Mouse (Mus musculus) stomach, postnatal 0 days (tissue): ENCODE data around the gene Olfr412. TPM values are rescaled to one million over a fixed set of nuclear protein-coding genes. Genes with fewer than 3 reads are reported as not detected.
A peak's percentile ranks its signal among the peaks of the same experiment; 100 is the strongest.

Experiments
- ATAC-seq: fragments of 200-750 bp; cut with Nextera tagmentation; 2 replicates; pipeline ENCODE4 v1.8.0; 2017; ENCODE audit not compliant: low FRiP score, low TSS enrichment
- DNase-seq: peaks from one replicate; pipeline ENCODE4 v3.0.0-alpha.2; 2016; ENCODE audit warnings: low spot score
- H3K27ac ChIP-seq: fragments of 300-500 bp; sonication (generic); replicated peaks from 2 replicates; pipeline ENCODE4 v1.5.1; 2014; ENCODE audit warnings: mild to moderate bottlenecking, control low read depth
- H3K27me3 ChIP-seq: fragments of 300-500 bp; sonication (generic); 2 replicates; pipeline ENCODE4 v1.6.1; 2014; ENCODE audit warnings: low read length; ENCODE audit not compliant: control insufficient read depth, insufficient read depth
- H3K36me3 ChIP-seq: fragments of 300-500 bp; sonication (generic); 2 replicates; pipeline ENCODE4 v1.6.1; 2014; ENCODE audit warnings: low read length, mixed read lengths; ENCODE audit not compliant: control insufficient read depth, insufficient read depth
- H3K4me1 ChIP-seq: fragments of 300-500 bp; sonication (generic); replicated peaks from 2 replicates; pipeline ENCODE4 v1.6.1; 2014; ENCODE audit warnings: antibody characterized with exemption; ENCODE audit not compliant: control insufficient read depth, insufficient read depth
- H3K4me2 ChIP-seq: fragments of 300-500 bp; sonication (generic); replicated peaks from 2 replicates; pipeline ENCODE4 v1.6.1; 2014; ENCODE audit warnings: low read depth, mild to moderate bottlenecking, control low read depth, moderate library complexity
- H3K4me3 ChIP-seq: fragments of 300-500 bp; sonication (generic); 2 replicates; pipeline ENCODE4 v1.5.1; 2014; ENCODE audit warnings: low read depth, low read length, control low read depth
- H3K9ac ChIP-seq: fragments of 300-500 bp; sonication (generic); 2 replicates; pipeline ENCODE4 v1.6.1; 2014; ENCODE audit warnings: mild to moderate bottlenecking, low read length, control low read depth, mixed read lengths
- H3K9me3 ChIP-seq: fragments of 300-500 bp; sonication (generic); 2 replicates; pipeline ENCODE4 v1.6.1; 2016; ENCODE audit warnings: low read length; ENCODE audit not compliant: control insufficient read depth
- CTCF ChIP-seq: IDR thresholded peaks from 2 replicates; pipeline ENCODE4 v1.5.1; 2016; ENCODE audit warnings: antibody characterized with exemption, low read depth, mild to moderate bottlenecking, moderate library complexity
- EP300 ChIP-seq: optimal IDR thresholded peaks from 2 replicates; pipeline ENCODE3; 2016; ENCODE audit warnings: antibody characterized with exemption
- WGBS: fragments of 180-500 bp; shearing (Covaris S2); extraction: QIAGEN DNeasy Blood & Tissue Kit; methylation state at CpG from one replicate; pipeline ENCODE4 v1.1.7; 2014; 5-methylcytosine and 5-hydroxymethylcytosine counted together
- polyA plus RNA-seq: library from polyadenylated mRNA; unstranded; fragments of >200 nt; fragmentation: Nextera tagmentation; extraction: Ambion mirVana; gene quantifications from 2 replicates; pipeline ENCODE4 v1.2.1, GENCODE M21; 2015

The Olfr412 gene
- polyA plus RNA-seq: not detected in 2 replicates

DNA sequence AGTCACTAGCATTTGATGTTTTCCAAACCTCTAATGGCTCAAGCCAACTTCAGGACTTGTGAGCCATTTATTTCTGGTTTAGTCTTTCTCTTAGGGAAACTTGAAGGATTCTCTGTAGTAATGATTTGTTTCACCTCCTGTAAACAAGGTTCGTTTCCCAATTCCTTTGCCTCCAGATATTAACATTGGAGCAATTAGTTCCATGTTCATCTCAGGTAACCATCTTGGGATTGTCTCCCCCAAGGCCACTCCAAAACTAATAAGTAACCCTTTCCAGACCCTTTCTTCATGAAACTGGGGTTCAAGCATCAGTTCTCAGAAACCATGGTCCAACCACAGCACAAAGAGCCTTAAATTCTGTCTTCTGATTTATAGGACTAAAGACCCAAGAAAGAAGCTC, at the start of gene Olfr412:
Olfr412 (plus strand) TSS at position 301 of the 400 bp plus-strand sequence.
- Histone ChIP-seq H3K27ac (no peak within 1 kb of the TSS), H3K4me2 (no peak within 1 kb of the TSS), H3K4me1 (no peaks in the 10 kb centered on the region), H3K36me3 (no peaks in the 10 kb centered on the region), H3K4me3 (no peak within 1 kb of the TSS), H3K9ac (no peak within 1 kb of the TSS), H3K9me3 (no peaks in the 10 kb centered on the region), H3K27me3 (no peaks in the 10 kb centered on the region)
- ATAC-seq (no peak), DNase-seq (no peak)
- WGBS: 69% methylated on average over 1 of the region's 1 CpGs
- TF ChIP-seq EP300: no peak
- TF ChIP-seq CTCF: no peak

DNA sequence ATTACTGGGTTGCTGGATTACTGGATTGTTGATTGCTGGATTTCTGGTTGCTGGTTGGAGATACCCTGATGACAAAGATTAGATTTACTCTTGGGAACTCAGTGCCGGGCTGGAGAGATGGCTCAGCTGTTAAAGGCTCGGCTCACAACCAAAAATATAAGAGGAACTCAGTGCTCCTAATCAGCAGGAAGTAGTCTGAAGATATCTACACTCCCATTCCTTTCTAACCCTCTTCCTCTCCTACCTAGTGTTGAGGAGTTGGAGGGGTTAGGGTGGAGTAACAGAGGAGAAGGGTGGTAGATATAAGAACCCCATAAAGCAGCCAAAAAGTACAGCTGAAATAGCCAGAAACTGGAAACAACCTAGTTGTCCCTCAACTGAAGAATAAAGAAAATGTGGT, 35.8 kb upstream of the Olfr412 start:
- Histone ChIP-seq H3K4me1 (no peaks in the 10 kb centered on the region), H3K36me3 (no peaks in the 10 kb centered on the region), H3K27me3 (no peaks in the 10 kb centered on the region), H3K27ac (no peak overlapping the region), H3K4me2 (no peak overlapping the region), H3K4me3 (no peak overlapping the region), H3K9ac (no peak overlapping the region), H3K9me3 (no peaks in the 10 kb centered on the region)
- DNase-seq (no peak), ATAC-seq (no peak)
- 70% methylated on average over 2 of the region's 2 CpGs for WGBS
- TF ChIP-seq CTCF: no peak
- no peak for TF ChIP-seq EP300

DNA sequence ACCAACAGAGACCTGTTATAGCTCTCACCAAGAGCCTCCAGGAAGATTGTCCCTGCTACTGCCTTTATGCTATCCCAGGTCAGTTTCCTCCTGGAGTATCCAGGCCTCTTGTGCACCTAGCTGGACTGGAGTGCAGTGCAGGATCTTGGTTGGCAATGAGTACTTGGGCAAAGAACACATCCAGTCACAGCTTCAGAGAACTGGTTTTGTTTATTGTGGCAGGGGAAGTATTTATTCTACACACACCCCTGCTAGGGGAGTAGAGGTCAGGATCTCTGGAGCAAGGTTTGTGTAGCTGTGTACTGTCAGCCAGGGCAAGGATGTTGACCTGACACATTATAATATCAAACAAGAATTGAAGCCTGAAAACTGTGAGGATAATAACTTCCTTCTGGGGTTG, 33.1 kb upstream of the Olfr412 start:
- no peaks in the 10 kb centered on the region for H3K9me3 ChIP-seq
- TF ChIP-seq CTCF (no peak), EP300 (no peak)
- no peak overlapping the region for H3K4me3 ChIP-seq
- 0 out of 2 replicates have a peak, but pooled peaks have one; percentile 29 for ATAC-seq
- H3K9ac ChIP-seq: no peak overlapping the region
- H3K36me3 ChIP-seq: no peaks in the 10 kb centered on the region
- no peaks in the 10 kb centered on the region for H3K4me1 ChIP-seq
- H3K4me2 ChIP-seq: no peak overlapping the region
- DNase-seq: no peak
- no peaks in the 10 kb centered on the region for H3K27me3 ChIP-seq
- H3K27ac ChIP-seq: no peak overlapping the region

DNA sequence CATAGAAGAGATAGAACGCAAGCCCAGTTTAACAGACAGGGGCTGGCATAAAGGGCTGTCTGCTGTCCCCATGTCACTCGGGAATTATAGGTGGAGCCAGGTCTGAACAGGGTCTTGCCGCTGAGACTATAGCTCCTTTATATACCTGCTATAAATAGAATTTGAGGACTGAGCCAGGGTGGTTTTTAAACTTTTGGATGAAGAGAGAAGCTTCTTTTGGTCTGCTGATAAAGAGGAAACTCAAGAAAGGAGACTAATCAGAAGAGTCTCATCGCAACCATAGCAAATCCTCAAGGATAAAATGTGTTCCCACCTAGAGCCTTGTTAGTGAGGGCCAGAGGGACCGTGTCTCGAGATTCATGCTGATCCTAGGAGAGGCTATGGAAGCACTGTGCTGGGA, 23.9 kb upstream of the Olfr412 start, which contains the start of gene Olfr410:
Olfr410 (minus strand) TSS at position 101 of the 400 bp plus-strand sequence.
- H3K9me3 ChIP-seq: no peaks in the 10 kb centered on the region
- H3K27me3 ChIP-seq: no peaks in the 10 kb centered on the region
- no peak within 1 kb of the TSS for H3K27ac ChIP-seq
- H3K4me1 ChIP-seq: no peaks in the 10 kb centered on the region
- no peaks in the 10 kb centered on the region for H3K36me3 ChIP-seq
- H3K4me3 ChIP-seq: no peak within 1 kb of the TSS
- ATAC-seq: no peak
- 73% methylated on average over 6 of the region's 6 CpGs for WGBS
- DNase-seq: no peak
- no peak within 1 kb of the TSS for H3K9ac ChIP-seq
- TF ChIP-seq CTCF (no peak), EP300 (no peak)
- H3K4me2 ChIP-seq: no peak within 1 kb of the TSS

DNA sequence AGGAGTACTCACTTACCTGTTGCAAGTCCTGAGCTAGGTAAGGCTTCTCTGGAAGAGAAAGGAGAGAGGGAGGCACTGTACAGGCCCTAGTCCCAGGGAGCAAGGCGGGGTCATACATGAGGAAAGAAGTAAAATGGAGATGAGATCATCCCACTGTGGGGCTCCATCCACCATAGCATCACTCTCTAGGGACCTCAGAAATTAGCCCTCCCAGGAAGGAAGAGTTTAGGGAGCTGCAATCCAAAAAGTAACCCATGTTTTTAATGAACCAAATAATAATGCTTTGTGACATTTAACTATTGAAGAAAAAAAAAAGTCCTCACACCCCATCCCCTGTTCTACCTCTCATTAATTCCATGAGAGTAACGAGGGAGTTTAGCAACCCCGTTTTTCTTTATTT, 9.3 kb upstream of the Olfr412 start, which contains the start of gene Olfr411:
Olfr411 (minus strand) TSS at position 101 of the 400 bp plus-strand sequence.
- H3K4me3 ChIP-seq: no peak within 1 kb of the TSS
- H3K27ac ChIP-seq: no peak within 1 kb of the TSS
- H3K4me2 ChIP-seq: no peak within 1 kb of the TSS
- no peak within 1 kb of the TSS for H3K9ac ChIP-seq
- no peaks in the 10 kb centered on the region for H3K36me3 ChIP-seq
- ATAC-seq (no peak), DNase-seq (no peak)
- 83% methylated on average over 3 of the region's 3 CpGs for WGBS
- H3K27me3 ChIP-seq: no peaks in the 10 kb centered on the region
- H3K9me3 ChIP-seq: no peaks in the 10 kb centered on the region
- H3K4me1 ChIP-seq: no peaks in the 10 kb centered on the region
- TF ChIP-seq EP300: no peak
- no peak for TF ChIP-seq CTCF

DNA sequence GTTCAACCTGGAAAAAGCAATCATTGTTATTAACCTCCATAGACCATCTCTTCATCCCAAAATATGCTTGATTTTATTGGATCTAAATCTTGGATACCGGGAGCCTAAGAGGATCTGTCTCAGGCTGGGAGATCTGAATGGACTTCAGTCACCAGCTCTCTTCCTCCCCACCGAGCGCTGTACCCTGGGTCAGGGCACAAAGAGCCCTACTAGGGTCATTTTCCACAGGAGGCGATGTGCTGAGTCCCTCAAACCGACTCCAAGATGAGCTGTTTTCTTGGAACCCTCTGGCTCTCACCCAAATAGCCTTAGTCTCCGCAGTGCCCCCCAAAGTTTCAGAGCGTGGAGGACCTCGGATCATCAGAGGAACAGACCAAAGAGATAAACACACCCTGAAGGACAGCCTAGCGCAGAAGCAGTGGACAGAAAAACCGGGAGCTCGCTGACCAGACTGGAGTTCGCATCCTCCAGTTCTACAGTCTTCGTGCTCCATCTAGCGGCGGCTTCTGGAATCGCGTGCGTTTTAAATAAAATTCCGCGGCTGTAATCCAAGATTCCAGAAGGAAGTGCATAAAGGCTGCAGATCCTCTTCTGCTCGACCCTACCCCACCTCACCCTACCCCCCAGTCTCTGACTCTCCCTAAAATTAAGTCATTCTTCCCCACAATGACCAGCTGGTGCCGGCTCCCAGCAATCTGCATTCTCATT, 9.7 kb downstream of the Olfr412 start:
- peak; percentile 81 for DNase-seq
- no peak overlapping the region for H3K4me3 ChIP-seq
- no peak overlapping the region for H3K4me2 ChIP-seq
- no peak overlapping the region for H3K27ac ChIP-seq
- no peaks in the 10 kb centered on the region for H3K36me3 ChIP-seq
- peak; percentile 87 for TF ChIP-seq CTCF
- no peak for TF ChIP-seq EP300
- no peaks in the 10 kb centered on the region for H3K9me3 ChIP-seq
- H3K27me3 ChIP-seq: no peaks in the 10 kb centered on the region; the same call in 1 of the 2 replicates
- ATAC-seq: no peak
- no peaks in the 10 kb centered on the region for H3K4me1 ChIP-seq
- no peak overlapping the region for H3K9ac ChIP-seq
- WGBS: 14% methylated on average over 22 of the region's 22 CpGs
